Mouse (Mus musculus): ENCODE measurements around the gene Aven. TPM values are rescaled to one million over a fixed set of nuclear protein-coding genes. Genes with fewer than 3 reads are reported as not detected.
A peak's percentile ranks its signal among the peaks of the same experiment; 100 is the strongest.

Aven gene
- polyA plus RNA-seq, 1 experiment from 2014 or later = 10.1 TPM

GRCm38 (mm10) chr2:112565060-112565459, 72.3 kb downstream of the Aven start:
- Histone ChIP-seq H3K27me3 (no peaks in the 10 kb centered on the region), H3K4me2 (no peak overlapping the region), H3K9me3 (no peaks in the 10 kb centered on the region), H3K4me1 (replicated peaks) (0 out of 2 replicates have a peak, but pooled peaks cover 6% of the 10 kb centered on the region), H3K4me3 (replicated peaks) (no peak overlapping the region), H3K27ac (no peak overlapping the region), H3K36me3 (no peaks in the 10 kb centered on the region), H3K9ac (replicated peaks) (no peak overlapping the region)
- 100% methylated on average over 1 of the region's 1 CpGs for WGBS
- ATAC-seq (ENCODE audit: insufficient number of reproducible peaks, insufficient read depth, low FRiP score, low TSS enrichment, low read depth) = no peak

- Histone ChIP-seq H3K4me1 (replicated peaks) (0 out of 2 replicates have a peak, but pooled peaks cover 6% of the 10 kb centered on the region), H3K9me3 (no peaks in the 10 kb centered on the region), H3K4me2 (no peak overlapping the region), H3K27ac (no peak overlapping the region), H3K27me3 (no peaks in the 10 kb centered on the region), H3K9ac (replicated peaks) (no peak overlapping the region), H3K36me3 (no peaks in the 10 kb centered on the region), H3K4me3 (replicated peaks) (no peak overlapping the region)
- WGBS = 61% methylated on average over 4 of the region's 4 CpGs
- 0 out of 2 replicates have a peak, but pooled peaks have one; percentile 56 for ATAC-seq (ENCODE audit: insufficient number of reproducible peaks, insufficient read depth, low FRiP score, low TSS enrichment, low read depth)
Measured at GRCm38 (mm10) chr2:112566290-112567085, 73.7 kb downstream of the Aven start.

DNA sequence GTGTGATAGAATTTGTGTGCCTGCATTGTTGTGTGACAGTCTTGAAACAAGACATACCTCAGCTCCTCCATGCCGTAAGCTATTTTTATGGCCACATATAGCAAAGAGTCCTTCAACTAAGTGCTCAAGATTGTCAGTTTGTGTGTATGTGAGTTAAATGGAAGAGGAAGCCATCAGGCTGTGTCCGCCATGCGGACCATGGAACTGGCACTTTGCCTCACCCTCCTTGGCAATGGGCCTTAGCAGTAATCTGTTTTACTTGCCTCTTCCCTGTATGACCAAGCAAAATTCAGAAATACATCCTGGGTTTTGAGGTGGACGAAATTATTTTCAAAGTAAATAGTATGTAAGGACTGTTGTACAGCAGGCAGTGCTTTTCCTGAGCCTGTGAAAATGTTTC, 75.0 kb downstream of the Aven start:
- Histone ChIP-seq H3K9me3 (no peaks in the 10 kb centered on the region), H3K27me3 (no peaks in the 10 kb centered on the region), H3K4me2 (no peak overlapping the region), H3K4me1 (replicated peaks) (0 out of 2 replicates have a peak, but pooled peaks cover 6% of the 10 kb centered on the region), H3K9ac (replicated peaks) (no peak overlapping the region), H3K36me3 (no peaks in the 10 kb centered on the region), H3K27ac (no peak overlapping the region), H3K4me3 (replicated peaks) (no peak overlapping the region)
- ATAC-seq (ENCODE audit: insufficient number of reproducible peaks, insufficient read depth, low FRiP score, low TSS enrichment, low read depth) = no peak
- 93% methylated on average over 4 of the region's 4 CpGs for WGBS

- ATAC-seq (ENCODE audit: insufficient number of reproducible peaks, insufficient read depth, low FRiP score, low TSS enrichment, low read depth) = no peak
- Histone ChIP-seq H3K9me3 (no peaks in the 10 kb centered on the region), H3K27ac (no peak overlapping the region), H3K4me1 (replicated peaks) (no peaks in the 10 kb centered on the region), H3K36me3 (no peaks in the 10 kb centered on the region), H3K4me2 (no peak overlapping the region), H3K9ac (replicated peaks) (no peak overlapping the region), H3K4me3 (replicated peaks) (no peak overlapping the region), H3K27me3 (no peaks in the 10 kb centered on the region)
- WGBS = 81% methylated on average over 7 of the region's 7 CpGs
Measured at GRCm38 (mm10) chr2:112590985-112591384, 98.2 kb downstream of the Aven start.

DNA sequence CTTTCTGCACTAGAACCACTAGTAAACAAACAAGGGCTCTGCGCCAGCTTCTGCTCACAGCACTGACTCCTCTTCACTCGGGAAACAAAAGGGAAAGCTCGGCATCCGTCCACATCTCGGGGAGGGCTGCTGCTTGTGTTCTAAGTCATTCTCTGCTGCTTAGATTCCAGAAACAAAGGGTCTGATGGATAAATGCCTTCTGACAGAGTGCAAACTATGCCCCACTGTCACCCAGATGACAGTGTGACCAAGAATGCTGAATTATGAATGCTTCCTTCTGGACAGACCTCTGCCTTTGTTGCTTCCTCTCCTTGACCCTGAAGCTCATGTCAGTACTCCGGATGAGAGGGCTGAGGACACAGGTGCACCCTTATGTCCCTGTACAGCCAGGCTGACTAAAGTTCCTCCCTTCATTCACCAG, 98.7 kb downstream of the Aven start:
- no peaks in the 10 kb centered on the region for H3K36me3 ChIP-seq
- H3K9ac ChIP-seq (replicated peaks) = no peak overlapping the region
- 83% methylated on average over 6 of the region's 6 CpGs for WGBS
- H3K9me3 ChIP-seq = no peaks in the 10 kb centered on the region
- no peaks in the 10 kb centered on the region for H3K4me1 ChIP-seq (replicated peaks)
- ATAC-seq (ENCODE audit: insufficient number of reproducible peaks, insufficient read depth, low FRiP score, low TSS enrichment, low read depth) = no peak
- H3K4me3 ChIP-seq (replicated peaks) = no peak overlapping the region
- H3K27me3 ChIP-seq = no peaks in the 10 kb centered on the region
- H3K27ac ChIP-seq = no peak overlapping the region
- H3K4me2 ChIP-seq = no peak overlapping the region

- Histone ChIP-seq H3K36me3 (no peaks in the 10 kb centered on the region), H3K9ac (replicated peaks) (no peak overlapping the region), H3K4me3 (replicated peaks) (no peak overlapping the region), H3K27ac (no peak overlapping the region), H3K9me3 (no peaks in the 10 kb centered on the region), H3K4me2 (no peak overlapping the region), H3K27me3 (no peaks in the 10 kb centered on the region), H3K4me1 (replicated peaks) (no peaks in the 10 kb centered on the region)
- 70% methylated on average over 2 of the region's 2 CpGs for WGBS
- no peak for ATAC-seq (ENCODE audit: insufficient number of reproducible peaks, insufficient read depth, low FRiP score, low TSS enrichment, low read depth)
Measured at GRCm38 (mm10) chr2:112593322-112593721, 100.6 kb downstream of the Aven start.

DNA sequence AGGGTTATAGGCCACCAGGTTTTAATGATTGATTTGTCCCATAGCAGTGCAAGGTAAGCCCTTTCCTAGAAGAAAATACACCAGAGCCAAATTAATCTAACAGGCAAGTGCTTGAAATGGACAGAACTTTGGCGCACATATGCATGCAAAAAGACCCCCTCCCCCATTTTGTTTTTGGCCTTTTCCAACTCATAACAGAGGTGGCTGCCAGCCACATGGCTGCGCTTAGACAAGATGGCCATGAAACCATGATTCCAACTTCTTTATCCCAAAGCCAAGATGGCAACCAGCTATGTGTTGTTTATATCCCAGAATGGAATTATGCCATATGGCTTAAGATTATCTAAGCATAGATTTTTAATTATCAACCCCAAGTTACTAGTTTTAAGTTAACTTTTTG, 101.0 kb downstream of the Aven start:
- H3K27me3 ChIP-seq = no peaks in the 10 kb centered on the region
- H3K4me2 ChIP-seq = no peak overlapping the region
- no peak overlapping the region for H3K9ac ChIP-seq (replicated peaks)
- no peaks in the 10 kb centered on the region for H3K4me1 ChIP-seq (replicated peaks)
- H3K36me3 ChIP-seq = no peaks in the 10 kb centered on the region
- no peaks in the 10 kb centered on the region for H3K9me3 ChIP-seq
- WGBS = 92% methylated on average over 2 of the region's 2 CpGs
- ATAC-seq (ENCODE audit: insufficient number of reproducible peaks, insufficient read depth, low FRiP score, low TSS enrichment, low read depth) = no peak
- H3K4me3 ChIP-seq (replicated peaks) = no peak overlapping the region
- no peak overlapping the region for H3K27ac ChIP-seq

DNA sequence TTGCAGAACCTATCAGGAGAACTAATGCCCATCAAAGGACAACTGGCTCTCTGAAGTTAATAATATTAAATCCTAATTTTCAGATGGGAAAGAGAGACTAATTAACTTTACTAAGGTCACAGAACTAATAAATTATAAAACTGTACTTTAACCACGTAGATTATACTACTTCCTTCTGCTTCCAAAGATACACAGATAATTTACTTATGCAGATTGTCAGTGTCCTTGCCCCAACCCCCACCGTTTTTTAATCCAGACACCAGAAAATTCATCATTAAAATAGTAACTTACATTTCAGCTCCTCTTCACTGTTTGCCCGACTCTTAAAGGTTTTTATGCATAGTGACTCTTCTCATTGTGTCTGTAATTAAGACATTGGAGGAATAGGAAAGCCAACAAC, 103.0 kb downstream of the Aven start:
- H3K4me1 ChIP-seq (replicated peaks) = no peaks in the 10 kb centered on the region
- 79% methylated on average over 3 of the region's 3 CpGs for WGBS
- no peak overlapping the region for H3K4me3 ChIP-seq (replicated peaks)
- no peak overlapping the region for H3K27ac ChIP-seq
- H3K9ac ChIP-seq (replicated peaks) = no peak overlapping the region
- no peaks in the 10 kb centered on the region for H3K36me3 ChIP-seq
- no peak for ATAC-seq (ENCODE audit: insufficient number of reproducible peaks, insufficient read depth, low FRiP score, low TSS enrichment, low read depth)
- no peak overlapping the region for H3K4me2 ChIP-seq
- no peaks in the 10 kb centered on the region for H3K9me3 ChIP-seq
- no peaks in the 10 kb centered on the region for H3K27me3 ChIP-seq

DNA sequence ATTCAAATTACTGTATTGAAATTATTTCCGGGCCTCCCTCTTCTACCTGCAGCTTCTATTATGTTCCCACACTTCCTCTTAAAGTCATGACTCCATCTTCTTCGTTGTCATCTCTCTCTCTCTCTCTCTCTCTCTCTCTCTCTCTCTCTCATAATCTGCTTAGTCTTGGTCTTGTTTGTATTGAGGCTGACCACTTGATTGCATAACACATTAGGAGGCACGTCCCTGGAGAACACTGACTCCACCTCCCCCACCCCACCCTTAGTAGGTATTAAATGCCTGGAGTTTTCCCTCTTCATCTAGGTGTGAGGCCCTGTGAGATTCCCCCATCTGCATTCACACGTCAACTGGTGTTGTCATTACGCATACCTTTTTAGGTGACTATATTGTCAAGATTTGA, 103.7 kb downstream of the Aven start:
- Histone ChIP-seq H3K9me3 (no peaks in the 10 kb centered on the region), H3K4me1 (replicated peaks) (no peaks in the 10 kb centered on the region), H3K4me3 (replicated peaks) (no peak overlapping the region), H3K27ac (no peak overlapping the region), H3K4me2 (no peak overlapping the region), H3K36me3 (no peaks in the 10 kb centered on the region), H3K27me3 (no peaks in the 10 kb centered on the region), H3K9ac (replicated peaks) (no peak overlapping the region)
- no peak for ATAC-seq (ENCODE audit: insufficient number of reproducible peaks, insufficient read depth, low FRiP score, low TSS enrichment, low read depth)
- WGBS = 71% methylated on average over 5 of the region's 5 CpGs

- Histone ChIP-seq H3K27me3 (no peaks in the 10 kb centered on the region), H3K9ac (replicated peaks) (no peak overlapping the region), H3K36me3 (no peaks in the 10 kb centered on the region), H3K4me1 (replicated peaks) (no peaks in the 10 kb centered on the region), H3K4me3 (replicated peaks) (no peak overlapping the region), H3K27ac (no peak overlapping the region), H3K4me2 (no peak overlapping the region), H3K9me3 (no peaks in the 10 kb centered on the region)
- ATAC-seq (ENCODE audit: insufficient number of reproducible peaks, insufficient read depth, low FRiP score, low TSS enrichment, low read depth) = no peak
- 75% methylated on average over 1 of the region's 1 CpGs for WGBS
Measured at GRCm38 (mm10) chr2:112597064-112597463, 104.3 kb downstream of the Aven start.

GRCm38 (mm10) chr2:112600222-112600621, 107.5 kb downstream of the Aven start:
- ATAC-seq (ENCODE audit: insufficient number of reproducible peaks, insufficient read depth, low FRiP score, low TSS enrichment, low read depth) = no peak
- 73% methylated on average over 10 of the region's 10 CpGs for WGBS

DNA sequence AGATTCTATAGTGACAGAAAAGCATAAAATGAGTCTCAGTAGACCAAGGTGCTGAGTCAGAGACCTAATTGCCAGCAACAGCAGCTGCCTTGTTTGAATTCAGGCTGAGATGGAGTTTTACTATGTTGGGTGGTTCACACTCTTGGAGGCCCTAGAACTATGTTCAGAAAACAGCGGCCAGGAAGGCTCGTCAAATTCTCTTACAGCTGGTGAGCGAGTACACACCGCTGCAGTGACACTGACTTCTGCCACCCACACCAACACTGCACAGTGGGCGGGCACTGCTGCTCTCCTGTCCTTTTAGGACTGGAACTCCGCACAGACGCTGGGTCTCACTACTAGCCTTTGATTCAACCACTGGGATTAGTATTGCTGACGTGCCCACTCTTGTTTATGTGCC, 109.7 kb downstream of the Aven start:
- Histone ChIP-seq H3K9ac (replicated peaks) (no peak overlapping the region), H3K36me3 (no peaks in the 10 kb centered on the region), H3K27ac (no peak overlapping the region), H3K4me2 (peak overlapping the region; percentile 4; the same call in 1 of the 2 replicates), H3K4me1 (replicated peaks) (peaks cover 5% of the 10 kb centered on the region; the same call in 1 of the 2 replicates), H3K9me3 (no peaks in the 10 kb centered on the region), H3K4me3 (replicated peaks) (no peak overlapping the region), H3K27me3 (no peaks in the 10 kb centered on the region)
- peak; percentile 37; the same call in 1 of the 2 replicates for ATAC-seq (ENCODE audit: insufficient number of reproducible peaks, insufficient read depth, low FRiP score, low TSS enrichment, low read depth)
- WGBS = 64% methylated on average over 8 of the region's 8 CpGs

More at GRCm38 (mm10) chr2:112600222-112600621, 107.5 kb downstream of the Aven start:
- Histone ChIP-seq H3K4me1 (replicated peaks) (peaks cover 5% of the 10 kb centered on the region; the same call in 1 of the 2 replicates), H3K36me3 (no peaks in the 10 kb centered on the region), H3K4me2 (no peak overlapping the region), H3K9ac (replicated peaks) (no peak overlapping the region), H3K27me3 (no peaks in the 10 kb centered on the region), H3K9me3 (no peaks in the 10 kb centered on the region), H3K27ac (no peak overlapping the region), H3K4me3 (replicated peaks) (no peak overlapping the region)

All from limb, embryonic 12.5 days (tissue).